In genomic region chr12:40715174-40715573, GRCm38 (mm10) we compare ENCODE assay signal across 14 mouse cellular contexts.
"Had no signal": no experiment of that assay in that cellular context is flagged by ENCODE, and none has a peak within 500 bp of the region (broad histone marks: within the 10 kb centered on the region; RNA-seq: fewer than 3 reads in every experiment).

No protein-coding gene starts in this region.

- ATAC-seq: midbrain, embryonic 15.5 days had no signal

- H3K27me3 ChIP-seq: liver, embryonic 15.5 days; megakaryocyte, embryonic 14.5 days; midbrain, embryonic 15.5 days had no signal

- H3K27ac ChIP-seq: kidney, postnatal 0 days; left cerebral cortex, adult 2 months; limb, embryonic 10.5 days; liver, embryonic 15.5 days; macrophage; midbrain, embryonic 15.5 days; stomach, postnatal 0 days had no signal

- DNase-seq: kidney, adult 9 months; kidney, postnatal 4 days; lung, adult 2 months; lung, postnatal 10 days; right cerebral cortex, postnatal 25 days; thymus, postnatal 14 days had no signal

- H3K4me1 ChIP-seq: limb, embryonic 10.5 days; liver, embryonic 15.5 days; megakaryocyte, embryonic 14.5 days; midbrain, embryonic 15.5 days had no signal

- H3K4me3 ChIP-seq: left cerebral cortex, adult 2 months; limb, embryonic 10.5 days; liver, embryonic 15.5 days; megakaryocyte, embryonic 14.5 days; midbrain, embryonic 15.5 days had no signal
